Mouse (Mus musculus) megakaryocyte-erythroid progenitor cell, adult 5 weeks (primary cell): ENCODE measurements around the gene Adra1b. TPM values are rescaled to one million over a fixed set of nuclear protein-coding genes. Genes with fewer than 3 reads are reported as not detected.

Experiments used
- polyA plus RNA-seq: library from polyadenylated mRNA; stranded (reverse); fragments of >175 nt; gene quantifications from 2 replicates; pipeline ENCODE4 v1.2.3, GENCODE M21; 2012

Adra1b gene
- polyA plus RNA-seq, result 0.04 TPM in 1 of 2 replicates, not detected in the other

DNA sequence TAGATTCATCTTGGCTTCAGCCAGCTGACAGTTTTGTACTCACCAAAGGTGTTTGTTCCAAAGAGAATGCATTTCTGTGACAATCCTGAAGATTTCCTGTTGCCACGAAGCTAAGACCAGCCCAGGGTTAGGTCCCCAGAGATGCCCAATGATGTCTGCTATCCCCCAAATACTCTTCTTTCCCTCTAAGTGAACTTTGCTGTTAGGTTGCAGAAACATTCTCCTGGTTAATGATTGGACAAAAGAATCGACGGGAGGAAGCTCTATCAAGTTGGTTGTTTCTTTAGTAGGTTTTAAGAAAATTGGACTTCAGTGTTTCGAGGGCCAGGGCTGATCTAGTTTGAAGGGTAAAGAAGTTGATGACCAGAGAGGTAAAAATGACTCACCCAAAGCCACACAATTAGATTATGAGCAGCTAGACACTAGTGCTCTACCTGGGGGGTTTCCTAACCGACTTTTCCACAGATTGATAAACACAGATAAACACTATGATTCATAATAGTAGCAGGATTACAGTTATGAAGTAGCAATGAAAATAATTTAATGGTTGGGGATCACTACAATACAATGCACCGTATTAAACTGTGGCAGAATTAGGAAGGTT lies at the start of gene Adra1b:
Gene Adra1b, minus strand, starts transcription at position 160 of the 604 bp plus-strand sequence.

GRCm38 (mm10) chr11:43747233-43748226 lies 153.5 kb downstream of the Adra1b start, which contains the start of gene Ttc1:
Gene Ttc1, minus strand, starts transcription at chr11:43748008.

Other genes starting within 250 kb of the Adra1b start
- gene Pwwp2a, start 219.2 kb downstream of the Adra1b start, polyA plus RNA-seq, result 4.9 and 7.4 TPM in 2 replicates
- gene Ttc1, start 153.2 kb downstream of the Adra1b start, polyA plus RNA-seq, result 14.1 and 15.5 TPM in 2 replicates